In genomic region chr7:127993341-127993977, GRCm38 (mm10) we compare ENCODE assay signal across 8 mouse cellular contexts. TPM values are rescaled to one million over a fixed set of nuclear protein-coding genes. Genes with fewer than 3 reads are reported as not detected.
A peak's percentile ranks its signal among the peaks of the same experiment; 100 is the strongest.
DNase-seq lines count a peak whose midpoint lies in the region; ATAC-seq lines count a peak whose summit lies in the region.

TSS of gene Pycard (minus strand) at chr7:127993867.

- H3K27ac ChIP-seq in forebrain, embryonic 12.5 days, result no peak within 1 kb of the TSS
- no peak within 1 kb of the TSS for H3K27ac ChIP-seq in hindbrain, embryonic 15.5 days (replicated peaks)
- H3K27ac ChIP-seq in liver, embryonic 11.5 days (ENCODE audit: low read depth, low read length), result peak within 1 kb of the TSS; percentile 22; the same call in 1 of the 2 replicates

- 0 out of 2 replicates have a peak, but pooled peaks cover 4% of the 10 kb centered on the region for H3K4me1 ChIP-seq in forebrain, embryonic 12.5 days
- H3K4me1 ChIP-seq in hindbrain, embryonic 15.5 days (replicated peaks), result no peaks in the 10 kb centered on the region; the same call in 1 of the 2 replicates
- peaks cover 16% of the 10 kb centered on the region for H3K4me1 ChIP-seq in liver, embryonic 11.5 days (replicated peaks; ENCODE audit: control insufficient read depth, insufficient read depth, low read length)

- H3K9ac ChIP-seq in forebrain, embryonic 12.5 days, result no peak within 1 kb of the TSS
- 0 out of 2 replicates have a peak within 1 kb of the TSS, but pooled peaks have one; percentile 25 for H3K9ac ChIP-seq in hindbrain, embryonic 15.5 days
- peak within 1 kb of the TSS; percentile 62 for H3K9ac ChIP-seq in liver, embryonic 11.5 days (ENCODE audit: low read depth, low read length)

- H3K4me2 ChIP-seq in forebrain, embryonic 12.5 days, result peak within 1 kb of the TSS; percentile 21; the same call in 1 of the 2 replicates
- peak within 1 kb of the TSS; percentile 47 for H3K4me2 ChIP-seq in hindbrain, embryonic 15.5 days
- peak within 1 kb of the TSS; percentile 67 for H3K4me2 ChIP-seq in liver, embryonic 11.5 days

- no peak within 1 kb of the TSS for H3K4me3 ChIP-seq in forebrain, embryonic 12.5 days (replicated peaks)
- peak within 1 kb of the TSS; percentile 19 for H3K4me3 ChIP-seq in hindbrain, embryonic 15.5 days
- peak within 1 kb of the TSS; percentile 52 for H3K4me3 ChIP-seq in liver, embryonic 11.5 days (ENCODE audit: low read depth, low read length)

- no peaks in the 10 kb centered on the region for H3K27me3 ChIP-seq in forebrain, embryonic 12.5 days
- H3K27me3 ChIP-seq in hindbrain, embryonic 15.5 days, result no peaks in the 10 kb centered on the region
- H3K27me3 ChIP-seq in liver, embryonic 11.5 days (replicated peaks; ENCODE audit: control insufficient read depth, insufficient read depth, low read length), result no peaks in the 10 kb centered on the region

- DNase-seq in frontal cortex, postnatal 36 days (ENCODE audit: low spot score in 2 of 2), result no peak
- peak; percentile 94 for DNase-seq in ZHBTc4 (ENCODE audit: low read depth, low spot score)
- peak; percentile 59 for DNase-seq in liver, embryonic 11.5 days (ENCODE audit: low spot score)
- peak; percentile 91 for DNase-seq in naive thymus-derived CD4-positive, alpha-beta T cell, adult 2 months (ENCODE audit: low read depth)
- DNase-seq in thymus, postnatal 14 days, result peak; percentile 89

- peaks cover 21% of the 10 kb centered on the region for H3K36me3 ChIP-seq in forebrain, embryonic 12.5 days (replicated peaks)
- 0 out of 2 replicates have a peak, but pooled peaks cover 2% of the 10 kb centered on the region for H3K36me3 ChIP-seq in hindbrain, embryonic 15.5 days
- peaks cover 5% of the 10 kb centered on the region; the same call in 1 of the 2 replicates for H3K36me3 ChIP-seq in liver, embryonic 11.5 days (ENCODE audit: control insufficient read depth, insufficient read depth, low read length)

- ATAC-seq in frontal cortex, adult (ENCODE audit: low TSS enrichment), result peak; percentile 10; the same call in 1 of the 2 replicates
- no peak for ATAC-seq in forebrain, embryonic 12.5 days (ENCODE audit: low FRiP score)
- ATAC-seq in hindbrain, embryonic 15.5 days (ENCODE audit: low FRiP score, low read depth), result 0 out of 2 replicates have a peak, but pooled peaks have one; percentile 24
- peak; percentile 66 for ATAC-seq in liver, embryonic 11.5 days (replicated peaks; ENCODE audit: low FRiP score)

- no peaks in the 10 kb centered on the region for H3K9me3 ChIP-seq in forebrain, embryonic 12.5 days
- H3K9me3 ChIP-seq in hindbrain, embryonic 15.5 days, result no peaks in the 10 kb centered on the region
- no peaks in the 10 kb centered on the region for H3K9me3 ChIP-seq in liver, embryonic 11.5 days (ENCODE audit: control insufficient read depth, low read length)

- WGBS in forebrain, embryonic 12.5 days, result 25% methylated on average over 18 of the region's 18 CpGs
- 17% methylated on average over 18 of the region's 18 CpGs for WGBS in hindbrain, embryonic 15.5 days
- 8% methylated on average over 18 of the region's 18 CpGs for WGBS in liver, embryonic 11.5 days

RNA-seq across cellular contexts. Expression of gene Pycard, which starts in this region (rescaled TPM):
- polyA plus RNA-seq in forebrain, embryonic 12.5 days (2016; fragmentation: Nextera tagmentation; extraction: Ambion mirVana), result 3.3 and 5.9 TPM in 2 replicates
- 6.7 and 10.3 TPM in 2 replicates for polyA plus RNA-seq in hindbrain, embryonic 15.5 days (2015; fragmentation: Nextera tagmentation; extraction: Ambion mirVana)
- polyA plus RNA-seq in liver, embryonic 11.5 days (2014; fragmentation: Nextera tagmentation; extraction: Ambion mirVana), result 46.3 and 51.1 TPM in 2 replicates

Comparison
In these comparisons a context has a peak if more than half of its experiments do, and no peak if none do; other contexts are left out.
1. DNase-seq: peak in ZHBTc4 (single experiment), liver, embryonic 11.5 days (single experiment), naive thymus-derived CD4-positive, alpha-beta T cell, adult 2 months (single experiment) and thymus, postnatal 14 days (single experiment); none in frontal cortex, postnatal 36 days (0 of 2).
2. Peak in every context shown above with its lines, with median percentiles within 50 percentile points of each other: H3K4me2 ChIP-seq.